Mouse (Mus musculus) left cerebral cortex, adult 2 months (tissue): ENCODE measurements around the gene Olfr591. TPM values are rescaled to one million over a fixed set of nuclear protein-coding genes. Genes with fewer than 3 reads are reported as not detected.
"Not testable (repeated sequence)": the region's sequence is repeated elsewhere in the genome, so short reads cannot be mapped to it uniquely, and the experiment has no call there.

ENCODE experiments used
- DNase-seq, 2 experiments: peaks; one replicate each; pipeline ENCODE4 v3.0.0; 2021 to 2022; ENCODE audit warnings: low spot score in 2 of 2, mixed read lengths in 1 of 2; ENCODE audit errors: extremely low spot score in 1 of 2
- H3K27ac ChIP-seq: fragments of 200-600 bp; 2 replicates; pipeline ENCODE4 v1.8.1; 2022
- H3K4me3 ChIP-seq: fragments of 200-600 bp; 2 replicates; pipeline ENCODE4 v1.8.1; 2022
- CTCF ChIP-seq: fragments of 200-600 bp; IDR thresholded peaks from 2 replicates; pipeline ENCODE4 v1.8.1; 2022; ENCODE audit warnings: antibody characterized with exemption, mild to moderate bottlenecking, moderate library complexity
- intact Hi-C: fragments of 180-260 bp; cut with DNase I; formaldehyde crosslinking; loops from one replicate; pipeline ENCODE4 v1.15.1; 2025
- long read RNA-seq, 2 experiments: library from polyadenylated mRNA; stranded (forward); transcript quantifications; one replicate each; pipeline ENCODE4 v2.0.0; 2021; ENCODE audit warnings: borderline mapping rate in 2 of 2
- total RNA-seq, 2 experiments: library from RNA; stranded (reverse); gene quantifications; 2 replicates each; pipeline ENCODE4 v1.2.3; 2021

Gene Olfr591
- not detected for total RNA-seq
- long read RNA-seq, experiment 1, result 0 reads
- long read RNA-seq, experiment 2, result 0 reads

DNA sequence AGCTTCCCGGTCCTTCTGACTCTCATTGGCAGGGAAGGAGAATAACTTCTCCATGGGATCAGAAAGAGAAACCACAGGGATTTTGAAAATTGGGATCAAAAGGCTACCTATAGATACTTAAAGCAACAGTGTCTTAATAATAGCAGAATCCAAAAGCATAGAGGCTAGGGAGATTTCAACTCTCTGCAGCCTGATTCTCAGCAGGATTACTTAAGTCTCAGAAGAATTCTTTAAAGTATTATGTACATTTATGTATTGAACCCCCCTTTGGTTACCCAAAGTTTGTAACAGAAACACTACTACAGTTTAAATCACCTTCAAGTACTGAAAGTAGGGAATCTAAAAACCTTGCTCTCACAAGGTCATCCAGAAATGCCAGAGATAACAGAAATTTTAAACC is at the start of gene Olfr591:
Gene Olfr591, minus strand, starts transcription at position 101 of the 400 bp plus-strand sequence.
- DNase-seq, result no peak
- TF ChIP-seq CTCF, result no peak
- intact Hi-C loops, result no loop called here
- Histone ChIP-seq H3K27ac (no peak within 1 kb of the TSS), H3K4me3 (no peak within 1 kb of the TSS)

DNA sequence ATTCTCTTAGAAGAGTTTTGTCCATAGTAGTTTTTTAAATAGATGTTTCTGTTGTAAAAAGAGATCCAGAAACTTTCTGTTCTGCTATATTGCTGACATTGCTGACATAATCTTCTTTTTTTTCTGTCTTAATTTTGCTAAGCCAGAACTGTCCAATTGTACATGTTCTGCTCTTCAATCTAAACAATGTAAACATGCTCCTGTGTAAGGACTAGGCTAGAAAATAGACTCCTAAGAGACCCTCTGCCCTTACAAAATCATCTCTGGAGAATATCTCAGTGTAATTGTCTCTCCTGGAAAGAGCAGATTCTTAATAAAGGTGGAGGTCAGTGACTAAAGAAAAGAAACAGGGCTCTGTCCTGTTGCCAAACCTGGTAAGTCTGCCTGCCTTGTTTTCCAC is 38.6 kb upstream of the Olfr591 start, which contains the start of gene Olfr594:
Gene Olfr594, plus strand, starts transcription at position 301 of the 400 bp plus-strand sequence.
- TF ChIP-seq CTCF, result no peak
- DNase-seq, result no peak
- no peak within 1 kb of the TSS for H3K27ac ChIP-seq
- H3K4me3 ChIP-seq, result no peak within 1 kb of the TSS
- intact Hi-C loops, result no loop called here

DNA sequence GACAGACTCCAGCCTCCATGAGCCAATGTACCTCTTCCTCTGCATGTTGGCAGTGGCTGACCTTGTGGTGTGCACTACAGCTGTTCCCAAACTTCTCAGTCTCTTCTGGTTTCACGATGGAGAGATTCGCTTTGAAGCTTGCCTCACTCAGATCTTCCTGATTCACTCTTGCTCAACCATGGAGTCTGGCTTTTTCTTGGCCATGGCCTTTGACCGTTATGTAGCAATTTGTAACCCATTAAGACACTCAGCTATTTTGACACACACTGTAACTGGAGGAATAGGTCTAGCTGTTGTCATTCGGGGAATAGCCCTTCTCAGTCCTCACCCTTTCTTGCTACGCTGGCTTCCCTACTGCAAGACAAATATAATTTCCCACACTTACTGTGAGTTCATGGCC is 33.9 kb upstream of the Olfr591 start:
- intact Hi-C loops, H3K4me3 ChIP-seq, DNase-seq, H3K27ac ChIP-seq: not testable (repeated sequence)

DNA sequence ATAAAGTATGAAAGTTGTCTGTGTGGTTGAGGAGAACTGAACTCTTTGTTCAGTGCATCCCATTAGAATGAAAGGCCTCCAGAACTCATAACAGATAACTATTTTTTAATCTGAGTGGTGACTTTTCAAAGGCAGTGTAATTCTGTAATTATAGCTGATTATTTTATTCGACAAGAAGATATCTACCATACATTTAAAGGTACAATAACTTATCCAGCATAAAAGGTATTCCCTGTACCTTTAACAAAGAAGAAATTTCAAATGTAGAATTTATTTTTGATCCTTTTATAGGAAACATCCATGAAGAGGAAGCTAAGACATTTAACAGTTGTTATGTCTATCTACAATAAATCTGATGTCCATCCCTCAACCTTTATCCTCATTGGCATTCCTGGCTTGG is 33.4 kb upstream of the Olfr591 start, which contains the start of gene Olfr593:
Gene Olfr593, plus strand, starts transcription at position 301 of the 400 bp plus-strand sequence.
- intact Hi-C loops, result no loop called here
- H3K4me3 ChIP-seq, result no peak within 1 kb of the TSS
- DNase-seq, result no peak
- H3K27ac ChIP-seq, result no peak within 1 kb of the TSS
- no peak for TF ChIP-seq CTCF

DNA sequence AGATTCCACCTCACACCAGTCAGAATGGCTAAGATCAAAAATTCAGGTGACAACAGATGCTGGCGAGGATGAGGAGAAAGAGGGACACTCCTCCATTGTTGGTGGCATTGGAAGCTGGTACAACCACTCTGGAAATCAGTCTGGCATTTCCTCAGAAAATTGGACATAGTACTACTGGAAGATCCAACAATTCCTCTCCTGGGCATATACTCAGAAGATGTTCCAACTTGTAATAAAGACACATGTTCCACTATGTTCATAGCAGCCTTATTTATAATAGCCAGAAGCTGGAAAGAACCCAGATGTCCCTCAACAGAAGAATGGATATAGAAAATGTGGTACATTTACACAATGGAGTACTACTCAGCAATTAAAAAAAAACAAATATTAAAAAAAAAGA is 6.4 kb upstream of the Olfr591 start, which contains the start of gene Olfr592:
Gene Olfr592, plus strand, starts transcription at position 301 of the 400 bp plus-strand sequence.
- intact Hi-C loops, H3K4me3 ChIP-seq, H3K27ac ChIP-seq, DNase-seq: not testable (repeated sequence)

DNA sequence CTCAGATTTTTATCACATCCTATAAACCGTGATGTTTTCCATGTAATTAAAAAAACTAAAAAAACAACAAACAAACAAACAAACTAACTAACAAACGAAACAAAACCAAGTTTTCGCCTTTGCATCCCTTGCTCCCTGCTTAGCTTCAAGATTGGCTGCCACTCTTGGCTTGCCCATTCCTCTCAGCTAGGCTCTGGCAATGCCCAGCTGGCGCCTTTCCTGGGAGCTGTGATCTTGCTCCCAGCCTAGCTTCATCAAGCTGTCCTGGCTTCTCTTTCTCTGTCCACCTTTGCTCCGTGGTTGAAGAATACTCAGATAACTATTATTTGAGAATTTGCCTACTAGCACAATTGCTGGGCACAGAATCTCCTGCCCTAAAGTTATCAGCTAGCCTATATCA is 8.4 kb downstream of the Olfr591 start:
- H3K4me3 ChIP-seq, result no peak overlapping the region
- TF ChIP-seq CTCF, result no peak
- intact Hi-C loops, result no loop called here
- DNase-seq, result no peak
- no peak overlapping the region for H3K27ac ChIP-seq

DNA sequence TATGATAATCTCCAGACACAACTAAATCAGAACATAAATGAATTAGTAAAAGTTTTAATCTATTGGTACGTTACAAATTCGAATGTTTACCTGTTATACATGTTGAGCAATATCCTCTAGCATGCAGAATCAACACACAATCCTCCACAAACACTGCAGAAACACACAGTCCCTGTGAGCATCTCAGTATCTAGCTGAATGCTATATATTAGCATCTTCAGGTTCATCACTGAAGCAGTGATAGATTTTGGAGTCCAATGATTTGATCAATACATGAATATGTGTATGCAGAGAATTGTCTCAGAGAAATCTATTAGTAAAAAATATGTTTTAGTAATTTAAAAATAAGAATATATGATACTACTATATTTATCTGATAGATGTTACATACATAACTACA is 21.9 kb downstream of the Olfr591 start, which contains the start of gene Olfr589:
Gene Olfr589, minus strand, starts transcription at position 101 of the 400 bp plus-strand sequence.
- TF ChIP-seq CTCF, result no peak
- Histone ChIP-seq H3K27ac (no peak within 1 kb of the TSS), H3K4me3 (no peak within 1 kb of the TSS)
- DNase-seq, result no peak
- intact Hi-C loops, result no loop called here

DNA sequence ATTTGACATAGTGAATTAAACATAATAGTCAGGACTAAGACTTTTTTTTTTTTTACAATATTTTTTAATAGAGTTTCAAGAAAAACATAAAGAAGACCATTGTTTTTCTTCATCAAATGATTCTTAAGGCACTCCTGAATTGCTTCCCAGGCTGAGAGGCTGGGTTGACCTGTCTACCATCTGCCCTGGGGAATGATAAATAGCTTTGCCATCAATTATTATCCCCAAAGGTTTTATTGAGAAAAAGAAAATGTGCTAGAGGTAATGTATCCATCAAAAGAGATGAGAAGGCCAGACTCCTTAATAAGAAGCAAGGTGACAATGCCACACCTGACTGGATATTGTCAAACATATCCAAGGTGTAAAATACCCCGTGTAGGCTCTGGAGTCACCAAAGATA is 37.6 kb downstream of the Olfr591 start, which contains the start of gene Olfr588-ps1:
Gene Olfr588-ps1, plus strand, starts transcription at position 301 of the 400 bp plus-strand sequence.
- no peak for TF ChIP-seq CTCF
- no peak for DNase-seq

DNA sequence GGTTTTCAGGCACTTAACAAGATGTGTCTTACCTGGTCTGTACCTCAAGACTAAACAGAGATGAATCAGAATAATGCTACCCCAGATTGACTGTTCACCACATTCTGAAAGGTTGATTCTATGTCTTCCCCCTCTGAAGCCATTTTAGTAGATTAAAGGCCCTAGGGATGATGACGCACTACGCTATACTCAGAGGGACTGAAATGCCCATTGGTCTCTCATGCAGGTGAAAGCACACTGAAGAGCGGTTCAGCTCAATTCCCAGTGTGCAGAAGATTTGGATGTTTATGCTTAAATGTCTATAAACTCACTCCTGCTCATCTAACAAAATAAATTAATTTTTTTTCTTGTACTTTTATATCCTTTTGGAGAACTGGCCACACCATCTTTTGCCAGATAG is 52.6 kb downstream of the Olfr591 start, which contains the start of gene Olfr586:
Gene Olfr586, minus strand, starts transcription at position 101 of the 400 bp plus-strand sequence.
- Histone ChIP-seq H3K27ac (no peak within 1 kb of the TSS), H3K4me3 (no peak within 1 kb of the TSS)
- no peak for TF ChIP-seq CTCF
- no peak for DNase-seq
- intact Hi-C loops, result no loop called here

More for the DNA sequence above, 37.6 kb downstream of the Olfr591 start, which contains the start of gene Olfr588-ps1:
- intact Hi-C loops, result no loop called here
- Histone ChIP-seq H3K4me3 (no peak within 1 kb of the TSS), H3K27ac (no peak within 1 kb of the TSS)

DNA sequence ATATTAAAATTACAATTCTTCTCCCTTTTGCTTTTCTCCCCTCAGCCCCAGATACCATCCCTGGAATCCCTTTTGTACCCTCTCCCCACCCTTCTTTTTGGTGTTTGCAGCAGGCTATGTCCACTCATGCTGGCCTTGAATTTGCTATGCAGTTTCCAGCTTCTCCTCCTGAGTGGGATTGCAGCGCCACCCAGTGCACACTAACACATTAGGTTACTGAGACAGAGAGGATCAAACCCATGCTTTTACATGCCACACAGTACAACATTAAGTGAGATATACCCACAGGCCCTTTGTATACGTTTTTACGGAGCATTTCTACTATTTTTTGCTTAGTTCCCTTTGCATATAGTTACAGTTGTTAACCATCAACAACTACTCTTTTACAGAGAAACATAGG is 58.7 kb downstream of the Olfr591 start:
- no peak for DNase-seq
- intact Hi-C loops, result no loop called here
- no peak overlapping the region for H3K27ac ChIP-seq
- no peak overlapping the region for H3K4me3 ChIP-seq
- TF ChIP-seq CTCF, result peak; percentile 22

Other genes starting within 250 kb of the Olfr591 start
- not detected for gene Olfr573-ps1, start 235.8 kb downstream of the Olfr591 start, total RNA-seq
- not detected for gene Olfr574, start 229.9 kb downstream of the Olfr591 start, total RNA-seq
- not detected for gene Olfr575, start 219.6 kb downstream of the Olfr591 start, total RNA-seq
- gene Olfr576, start 215.7 kb downstream of the Olfr591 start, total RNA-seq, result not detected
- gene Olfr577, start 202.4 kb downstream of the Olfr591 start, total RNA-seq, result not detected
- not detected for gene Olfr578, start 189.0 kb downstream of the Olfr591 start, total RNA-seq
- not detected for gene Olfr582, start 140.3 kb downstream of the Olfr591 start, total RNA-seq
- gene Olfr583, start 127.0 kb downstream of the Olfr591 start, total RNA-seq, result not detected
- gene Olfr584, start 96.5 kb downstream of the Olfr591 start, total RNA-seq, result not detected
- not detected for gene Olfr585, start 80.6 kb downstream of the Olfr591 start, total RNA-seq
- not detected for gene Olfr586, start 52.7 kb downstream of the Olfr591 start, total RNA-seq
- not detected for gene Olfr588-ps1, start 37.5 kb downstream of the Olfr591 start, total RNA-seq
- gene Olfr589, start 22.0 kb downstream of the Olfr591 start, total RNA-seq, result not detected
- not detected for gene Olfr592, start 6.5 kb upstream of the Olfr591 start, total RNA-seq
- gene Olfr593, start 33.5 kb upstream of the Olfr591 start, total RNA-seq, result not detected
- not detected for gene Olfr594, start 38.7 kb upstream of the Olfr591 start, total RNA-seq
- not detected for gene Usp17ld, start 74.2 kb upstream of the Olfr591 start, total RNA-seq
- gene Olfr596, start 127.3 kb upstream of the Olfr591 start, total RNA-seq, result not detected
- not detected for gene Olfr597, start 138.0 kb upstream of the Olfr591 start, total RNA-seq
- gene Olfr598, start 145.2 kb upstream of the Olfr591 start, total RNA-seq, result not detected
- not detected for gene Olfr599, start 157.6 kb upstream of the Olfr591 start, total RNA-seq
- not detected for gene Olfr600, start 171.3 kb upstream of the Olfr591 start, total RNA-seq
- not detected for gene Olfr601, start 184.3 kb upstream of the Olfr591 start, total RNA-seq
- not detected for gene Olfr603, start 207.8 kb upstream of the Olfr591 start, total RNA-seq
- not detected for gene Usp17lc, start 236.7 kb upstream of the Olfr591 start, total RNA-seq